Mouse (Mus musculus): ENCODE data around the gene Gm21256.
"Not testable (repeated sequence)": the region's sequence is repeated elsewhere in the genome, so short reads cannot be mapped to it uniquely, and the experiment has no call there.

Gm21256 gene

GRCm38 (mm10) chrY:47450660-47451059 is at the start of gene Gm21256:
Gm21256 (plus strand) TSS chrY:47450960.
- not testable (repeated sequence) for DNase-seq (ENCODE audit: low spot score in 2 of 2)
